Mouse (Mus musculus) midbrain, postnatal 0 days (tissue): ENCODE results near the gene Gm11568. TPM values are rescaled to one million over a fixed set of nuclear protein-coding genes. Genes with fewer than 3 reads are reported as not detected.
"Not testable (repeated sequence)": the region's sequence is repeated elsewhere in the genome, so short reads cannot be mapped to it uniquely, and the experiment has no call there.

ENCODE experiments used
- ATAC-seq: fragments of 200-750 bp; cut with Nextera tagmentation; 2 replicates; pipeline ENCODE4 v1.8.0; 2017; ENCODE audit warnings: moderate number of reproducible peaks, mild to moderate bottlenecking, moderate TSS enrichment, moderate library complexity; ENCODE audit not compliant: low FRiP score
- DNase-seq: peaks from one replicate; pipeline ENCODE4 v3.0.0-alpha.2; 2015; ENCODE audit warnings: low spot score
- H3K27ac ChIP-seq: fragments of 300-500 bp; sonication (generic); 2 replicates; pipeline ENCODE4 v1.5.1; 2014; ENCODE audit warnings: low read depth, mild to moderate bottlenecking, low read length, mixed read lengths
- H3K27me3 ChIP-seq: fragments of 300-500 bp; sonication (generic); 2 replicates; pipeline ENCODE4 v1.6.1; 2014; ENCODE audit warnings: low read length, control low read depth, mixed read lengths; ENCODE audit not compliant: insufficient read depth
- H3K36me3 ChIP-seq: fragments of 300-500 bp; sonication (generic); 2 replicates; pipeline ENCODE4 v1.6.1; 2014; ENCODE audit warnings: low read length, control low read depth, mixed read lengths; ENCODE audit not compliant: insufficient read depth
- H3K4me1 ChIP-seq: fragments of 300-500 bp; sonication (generic); 2 replicates; pipeline ENCODE4 v1.6.1; 2014; ENCODE audit warnings: mild to moderate bottlenecking, control low read depth, antibody characterized with exemption, low read length, mixed read lengths; ENCODE audit not compliant: insufficient read depth
- H3K4me2 ChIP-seq: fragments of 300-500 bp; sonication (generic); 2 replicates; pipeline ENCODE4 v1.6.1; 2014; ENCODE audit warnings: low read depth, mild to moderate bottlenecking, low read length, mixed read lengths; ENCODE audit not compliant: poor library complexity, severe bottlenecking
- H3K4me3 ChIP-seq: fragments of 300-500 bp; sonication (generic); 2 replicates; pipeline ENCODE4 v1.5.1; 2014; ENCODE audit warnings: low read depth, mild to moderate bottlenecking, low read length, moderate library complexity
- H3K9ac ChIP-seq: fragments of 300-500 bp; sonication (generic); replicated peaks from 2 replicates; pipeline ENCODE4 v1.6.1; 2014; ENCODE audit warnings: mild to moderate bottlenecking, low read length, moderate library complexity, mixed read lengths; ENCODE audit not compliant: poor library complexity, severe bottlenecking
- H3K9me3 ChIP-seq: fragments of 300-500 bp; sonication (generic); 2 replicates; pipeline ENCODE4 v1.6.1; 2016; ENCODE audit warnings: low read length, control low read depth
- CTCF ChIP-seq: IDR thresholded peaks from 2 replicates; pipeline ENCODE4 v1.5.1; 2016; ENCODE audit warnings: antibody characterized with exemption, mild to moderate bottlenecking
- WGBS: fragments of 180-500 bp; shearing (Covaris S2); extraction: QIAGEN DNeasy Blood & Tissue Kit; methylation state at CpG from one replicate; pipeline ENCODE4 v1.1.7; 2014; 5-methylcytosine and 5-hydroxymethylcytosine counted together
- polyA plus RNA-seq: library from polyadenylated mRNA; unstranded; fragments of >200 nt; fragmentation: Nextera tagmentation; extraction: Ambion mirVana; gene quantifications from 2 replicates; pipeline ENCODE4 v1.2.1, GENCODE M21; 2015
- total RNA-seq: library from RNA; depleted of rRNA; stranded (reverse); fragments of >200 nt; gene quantifications from 2 replicates; pipeline ENCODE4 v1.2.3, GENCODE M21; 2014; rRNA removed

The Gm11568 gene
- total RNA-seq (not detected in 2 replicates), polyA plus RNA-seq (not detected in 2 replicates)

DNA sequence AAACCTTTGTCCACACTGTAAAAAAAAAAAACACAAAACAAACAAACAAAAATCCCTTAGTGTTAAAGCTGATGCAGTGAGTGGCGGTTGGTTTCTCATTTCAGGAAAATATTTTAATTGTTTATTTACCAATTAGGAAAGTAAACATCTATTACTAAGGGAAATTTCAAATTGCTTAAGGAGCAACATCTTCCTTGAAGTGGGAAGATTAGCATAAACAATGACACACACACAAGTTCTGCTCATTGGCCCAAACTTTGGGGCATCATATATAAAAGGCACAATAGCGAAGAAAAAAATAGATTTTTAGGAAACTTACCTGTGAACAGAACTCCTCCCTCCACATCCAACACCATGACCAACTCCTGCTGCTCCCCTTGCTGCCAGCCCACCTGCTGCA is at the start of gene Gm11568:
TSS of gene Gm11568 (plus strand) at position 301 of the 400 bp plus-strand sequence.
- TF ChIP-seq CTCF = no peak
- 88% methylated on average over 2 of the region's 2 CpGs for WGBS

DNA sequence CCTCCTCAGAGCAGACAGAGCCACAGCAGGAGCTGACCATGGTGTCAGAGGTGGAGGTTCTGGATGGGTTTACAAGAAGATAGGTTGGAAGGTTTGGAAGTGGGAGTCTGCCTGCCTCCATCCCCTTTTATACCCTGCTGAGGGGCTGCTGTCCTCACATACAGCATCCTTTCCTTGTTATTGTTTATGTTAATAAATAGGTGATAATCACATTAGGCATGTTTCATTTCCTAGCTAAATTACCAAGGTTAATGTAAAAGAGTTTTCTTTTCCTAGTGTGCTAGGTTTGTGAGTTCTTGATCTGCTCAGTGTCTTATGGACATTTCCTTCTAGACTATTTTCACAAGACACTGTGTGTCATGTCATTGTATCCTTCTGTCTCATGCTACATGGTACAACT is 47.9 kb upstream of the Gm11568 start, which contains the start of gene Krtap4-13:
TSS of gene Krtap4-13 (minus strand) at position 101 of the 400 bp plus-strand sequence.
- not testable (repeated sequence) for DNase-seq, ATAC-seq, H3K9ac ChIP-seq

More for the DNA sequence above, at the start of gene Gm11568:
- H3K4me1 ChIP-seq = no peaks in the 10 kb centered on the region
- no peaks in the 10 kb centered on the region for H3K36me3 ChIP-seq
- no peak within 1 kb of the TSS for H3K4me2 ChIP-seq
- no peaks in the 10 kb centered on the region for H3K27me3 ChIP-seq
- ATAC-seq = no peak
- H3K9ac ChIP-seq = no peak within 1 kb of the TSS
- DNase-seq = no peak
- no peak within 1 kb of the TSS for H3K4me3 ChIP-seq
- no peak within 1 kb of the TSS for H3K27ac ChIP-seq
- H3K9me3 ChIP-seq = no peaks in the 10 kb centered on the region

DNA sequence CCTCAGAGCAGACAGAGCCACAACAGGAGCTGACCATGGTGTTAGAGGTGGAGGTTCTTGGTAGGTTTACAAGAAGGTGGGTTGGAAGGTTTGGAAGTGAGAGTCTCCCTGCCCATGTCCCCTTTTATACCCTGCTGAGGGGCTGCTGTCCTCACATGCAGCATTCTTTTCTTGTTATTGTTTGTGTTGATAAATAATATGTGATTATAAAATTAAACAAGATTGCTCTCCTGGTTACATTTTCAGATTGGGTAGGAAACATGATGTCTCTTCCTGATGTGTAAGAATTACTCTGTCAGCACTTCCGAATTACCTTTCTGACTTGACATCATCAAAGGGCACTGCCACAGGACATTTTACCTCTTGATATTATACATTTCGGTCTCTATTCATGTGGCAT is 42.2 kb upstream of the Gm11568 start, which contains the start of gene Gm11564:
TSS of gene Gm11564 (minus strand) at position 101 of the 400 bp plus-strand sequence.
- not testable (repeated sequence) for H3K4me1 ChIP-seq, H3K4me2 ChIP-seq, H3K27me3 ChIP-seq, ATAC-seq, H3K27ac ChIP-seq, DNase-seq, H3K36me3 ChIP-seq, H3K9ac ChIP-seq, H3K9me3 ChIP-seq, H3K4me3 ChIP-seq
- WGBS = 85% methylated on average over 2 of the region's 2 CpGs

More for the DNA sequence above, 47.9 kb upstream of the Gm11568 start, which contains the start of gene Krtap4-13:
- H3K27ac ChIP-seq, H3K27me3 ChIP-seq, H3K4me1 ChIP-seq, H3K4me3 ChIP-seq, H3K9me3 ChIP-seq, H3K4me2 ChIP-seq, H3K36me3 ChIP-seq: not testable (repeated sequence)

DNA sequence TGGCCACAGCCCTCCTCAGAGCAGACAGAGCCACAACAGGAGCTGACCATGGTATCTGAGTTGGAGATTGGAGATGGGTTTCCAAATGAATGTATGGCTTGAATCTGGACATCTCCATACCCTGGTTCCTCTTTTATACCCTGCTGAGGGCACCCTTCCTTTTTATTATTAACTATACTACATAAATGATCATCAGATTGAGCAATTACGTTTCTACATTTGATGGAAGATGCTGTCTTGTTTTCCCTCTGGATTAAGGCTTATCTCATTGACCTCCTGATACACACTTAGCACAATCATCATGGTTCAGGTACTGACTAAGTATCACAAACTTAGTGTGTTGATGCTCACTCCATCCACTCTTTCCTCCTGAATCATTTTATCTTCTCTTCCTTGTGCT is 19.8 kb upstream of the Gm11568 start, which contains the start of gene 2300003K06Rik:
TSS of gene 2300003K06Rik (minus strand) at position 101 of the 400 bp plus-strand sequence.
- ATAC-seq (no peak), DNase-seq (no peak)
- Histone ChIP-seq H3K36me3 (no peaks in the 10 kb centered on the region), H3K27me3 (no peaks in the 10 kb centered on the region), H3K9me3 (no peaks in the 10 kb centered on the region), H3K4me2 (no peak within 1 kb of the TSS), H3K4me1 (no peaks in the 10 kb centered on the region), H3K4me3 (no peak within 1 kb of the TSS), H3K27ac (no peak within 1 kb of the TSS), H3K9ac (no peak within 1 kb of the TSS)
- no peak for TF ChIP-seq CTCF
- 77% methylated on average over 1 of the region's 1 CpGs for WGBS

DNA sequence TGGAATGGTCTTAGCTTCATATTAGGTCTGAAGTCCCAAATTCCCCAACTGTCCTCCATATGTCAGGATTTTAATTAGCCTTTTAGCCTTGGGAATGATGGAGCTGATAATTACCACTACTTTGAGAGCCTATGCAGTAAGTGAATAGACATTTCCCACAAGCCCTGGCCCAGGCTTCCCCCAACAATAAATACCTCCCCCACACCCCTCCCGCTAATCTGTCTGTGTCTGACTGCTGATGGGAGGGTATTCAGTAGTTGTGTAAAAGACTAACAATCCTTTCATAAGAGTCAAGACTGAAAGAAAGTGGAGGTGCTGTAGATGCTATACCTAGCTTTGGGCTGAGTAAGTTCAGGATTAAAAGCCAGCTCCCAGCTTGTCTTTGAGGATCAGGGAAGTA is 15.5 kb upstream of the Gm11568 start:
- DNase-seq = peak; percentile 40
- Histone ChIP-seq H3K4me3 (no peak overlapping the region), H3K9ac (no peak overlapping the region), H3K36me3 (no peaks in the 10 kb centered on the region), H3K27me3 (no peaks in the 10 kb centered on the region), H3K4me1 (no peaks in the 10 kb centered on the region), H3K9me3 (no peaks in the 10 kb centered on the region), H3K27ac (no peak overlapping the region), H3K4me2 (no peak overlapping the region)
- no peak for TF ChIP-seq CTCF
- no peak for ATAC-seq
- WGBS = 81% methylated on average over 1 of the region's 1 CpGs

DNA sequence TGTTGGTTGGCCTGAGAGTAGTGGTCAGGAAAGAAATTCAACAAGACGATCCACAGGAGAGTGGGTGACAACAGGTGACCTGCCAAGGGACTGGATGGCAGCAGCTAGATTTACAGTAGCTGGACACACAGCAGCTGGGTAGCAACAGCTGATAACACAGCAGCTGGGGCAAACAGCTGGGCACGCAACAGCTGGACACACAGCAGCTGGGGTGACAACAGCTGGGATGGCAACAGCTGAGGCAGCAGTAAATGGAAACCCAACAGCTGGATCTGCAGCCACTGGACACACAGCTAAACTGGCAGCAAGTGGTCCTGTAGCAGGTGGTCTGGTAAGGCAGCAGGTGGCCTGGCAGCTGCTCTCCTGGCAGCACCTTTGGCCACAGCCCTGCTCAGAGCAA is 11.0 kb upstream of the Gm11568 start:
- WGBS = 98% methylated on average over 2 of the region's 2 CpGs
- no peak for TF ChIP-seq CTCF
- Histone ChIP-seq H3K27ac (no peak overlapping the region), H3K27me3 (no peaks in the 10 kb centered on the region), H3K4me3 (no peak overlapping the region), H3K36me3 (no peaks in the 10 kb centered on the region), H3K4me1 (no peaks in the 10 kb centered on the region), H3K9ac (no peak overlapping the region), H3K4me2 (no peak overlapping the region), H3K9me3 (no peaks in the 10 kb centered on the region)
- no peak for DNase-seq
- no peak for ATAC-seq
